Mouse (Mus musculus) liver, postnatal 0 days (tissue): ENCODE measurements at regions not wholly inside any gene's neighbourhood (a gene's known extent, or its start where the extent isn't known, plus 50 kb on each side); places are given as distances from the start of the nearest gene placed in this dataset.
"Not testable (repeated sequence)": the region's sequence is repeated elsewhere in the genome, so short reads cannot be mapped to it uniquely, and the experiment has no call there.

ENCODE experiments used
- ATAC-seq: fragments of 200-750 bp; cut with Nextera tagmentation; 2 replicates; pipeline ENCODE4 v1.8.0; 2017; ENCODE audit warnings: mild to moderate bottlenecking, moderate library complexity
- DNase-seq: peaks from one replicate; pipeline ENCODE4 v3.0.0-alpha.2; 2016
- H3K27ac ChIP-seq: fragments of 300-500 bp; sonication (generic); 2 replicates; pipeline ENCODE4 v1.5.1; 2014; ENCODE audit warnings: antibody characterized with exemption, moderate library complexity, mild to moderate bottlenecking, low read depth
- H3K27me3 ChIP-seq: fragments of 300-500 bp; sonication (generic); 2 replicates; pipeline ENCODE4 v1.6.1; 2014; ENCODE audit warnings: low read length, control low read depth, mixed read lengths; ENCODE audit not compliant: insufficient read depth
- H3K36me3 ChIP-seq: fragments of 300-500 bp; sonication (generic); replicated peaks from 2 replicates; pipeline ENCODE4 v1.6.1; 2014; ENCODE audit warnings: mild to moderate bottlenecking, control low read depth, low read length, moderate library complexity, mixed read lengths; ENCODE audit not compliant: insufficient read depth
- H3K4me1 ChIP-seq: fragments of 300-500 bp; sonication (generic); 2 replicates; pipeline ENCODE4 v1.6.1; 2014; ENCODE audit warnings: antibody characterized with exemption, mild to moderate bottlenecking, control low read depth; ENCODE audit not compliant: insufficient read depth
- H3K4me2 ChIP-seq: fragments of 300-500 bp; sonication (generic); 2 replicates; pipeline ENCODE4 v1.6.1; 2014; ENCODE audit warnings: low read depth, mild to moderate bottlenecking, low read length, moderate library complexity, mixed read lengths
- H3K4me3 ChIP-seq: fragments of 300-500 bp; sonication (generic); 2 replicates; pipeline ENCODE4 v1.5.1; 2014; ENCODE audit warnings: low read depth, low read length
- H3K9ac ChIP-seq: fragments of 300-500 bp; sonication (generic); replicated peaks from 2 replicates; pipeline ENCODE4 v1.6.1; 2014; ENCODE audit warnings: mild to moderate bottlenecking, moderate library complexity
- H3K9me3 ChIP-seq: fragments of 300-500 bp; sonication (generic); 2 replicates; pipeline ENCODE4 v1.6.1; 2016; ENCODE audit warnings: mild to moderate bottlenecking, control low read depth, low read length, mixed read lengths
- CTCF ChIP-seq: sonication (generic); IDR thresholded peaks from 2 replicates; pipeline ENCODE4 v1.5.1; 2016; ENCODE audit warnings: antibody characterized with exemption, low read depth
- EP300 ChIP-seq: IDR thresholded peaks from 2 replicates; pipeline ENCODE4 v1.6.1; 2016; ENCODE audit warnings: antibody characterized with exemption, low read depth, mild to moderate bottlenecking
- WGBS: fragments of 180-500 bp; shearing (Covaris S2); extraction: QIAGEN DNeasy Blood & Tissue Kit; methylation state at CpG from one replicate; pipeline ENCODE4 v1.1.7; 2014; ENCODE audit not compliant: insufficient replicate concordance; 5-methylcytosine and 5-hydroxymethylcytosine counted together

DNA sequence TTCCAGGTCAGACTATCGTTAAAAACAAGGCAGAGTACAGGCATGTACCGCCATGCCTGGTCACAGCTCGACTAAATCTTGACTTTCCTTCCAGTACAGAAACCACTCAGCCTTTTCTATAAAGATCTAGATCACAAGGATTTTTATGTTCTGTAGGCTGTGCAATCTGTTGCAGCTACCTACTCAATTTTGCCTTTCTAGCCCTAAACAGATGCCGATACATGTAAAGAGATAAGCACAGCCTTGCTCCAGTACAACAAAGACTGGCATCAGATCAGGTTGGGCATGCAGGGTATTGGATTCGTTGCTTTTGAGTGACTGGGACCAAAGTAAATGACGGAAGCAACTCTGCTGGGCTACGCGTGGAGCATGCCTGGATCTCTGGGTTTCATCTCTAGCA is 411.9 kb upstream of the Auts2 start:
- DNase-seq (no peak), ATAC-seq (no peak)
- no peaks in the 10 kb centered on the region for H3K27me3 ChIP-seq
- H3K9me3 ChIP-seq, result no peaks in the 10 kb centered on the region
- H3K9ac ChIP-seq, result no peak overlapping the region
- 84% methylated on average over 8 of the region's 8 CpGs for WGBS
- no peaks in the 10 kb centered on the region for H3K36me3 ChIP-seq
- no peaks in the 10 kb centered on the region for H3K4me1 ChIP-seq
- H3K4me3 ChIP-seq, result no peak overlapping the region
- H3K4me2 ChIP-seq, result no peak overlapping the region
- no peak for TF ChIP-seq EP300
- TF ChIP-seq CTCF, result no peak
- no peak overlapping the region for H3K27ac ChIP-seq

DNA sequence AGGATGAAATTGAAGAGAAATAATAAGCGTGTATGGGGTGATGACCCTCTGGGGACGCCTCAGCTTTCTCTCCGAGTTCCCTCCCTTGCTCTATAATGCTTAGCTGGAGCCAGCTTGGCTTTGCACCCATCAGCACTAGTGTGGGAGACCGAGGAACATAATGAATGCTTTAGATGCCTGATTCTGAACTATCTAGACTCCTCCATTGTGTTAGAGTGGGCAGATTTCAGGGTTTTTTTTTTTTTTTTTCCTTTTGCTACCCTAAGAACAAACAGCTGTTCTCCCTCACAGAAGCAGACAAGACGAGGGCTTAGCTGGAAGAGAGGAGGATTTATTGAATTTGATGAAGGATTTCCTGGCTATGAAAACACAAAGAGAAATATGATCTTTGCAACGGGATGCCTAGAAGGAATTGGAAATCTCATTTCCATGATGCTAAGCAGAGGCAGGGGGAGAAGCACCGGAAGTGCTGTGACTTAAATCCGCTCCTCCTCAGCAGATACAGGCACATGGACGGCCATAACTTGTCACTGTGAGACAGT is 390.4 kb upstream of the Auts2 start:
- ATAC-seq (no peak), DNase-seq (no peak)
- Histone ChIP-seq H3K27ac (no peak overlapping the region), H3K27me3 (no peaks in the 10 kb centered on the region), H3K4me3 (no peak overlapping the region), H3K36me3 (no peaks in the 10 kb centered on the region), H3K4me1 (no peaks in the 10 kb centered on the region), H3K9ac (no peak overlapping the region), H3K9me3 (no peaks in the 10 kb centered on the region), H3K4me2 (no peak overlapping the region)
- TF ChIP-seq CTCF (no peak), EP300 (no peak)
- WGBS, result 68% methylated on average over 9 of the region's 9 CpGs

DNA sequence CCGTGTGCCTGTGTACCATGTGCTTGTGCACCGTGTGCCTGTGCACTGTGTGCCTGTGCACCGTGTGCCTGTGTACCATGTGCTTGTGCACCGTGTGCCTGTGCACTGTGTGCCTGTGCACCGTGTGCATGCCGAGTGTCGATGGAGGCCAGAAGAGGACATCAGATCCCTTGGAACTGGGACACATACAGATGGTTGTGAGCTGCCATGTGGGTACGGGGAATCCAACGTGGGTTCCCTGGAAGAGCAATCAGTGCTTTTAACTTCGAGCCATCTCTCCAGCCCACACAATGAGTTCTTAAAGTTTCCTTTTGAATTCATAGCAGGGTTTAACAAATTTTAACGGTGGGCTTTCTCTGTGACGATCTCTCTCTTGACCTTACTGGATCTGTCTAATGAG is 386.8 kb upstream of the Auts2 start:
- not testable (repeated sequence) for H3K4me3 ChIP-seq, H3K27me3 ChIP-seq, H3K36me3 ChIP-seq, ATAC-seq, H3K9ac ChIP-seq, H3K9me3 ChIP-seq, DNase-seq, H3K4me2 ChIP-seq, H3K27ac ChIP-seq, H3K4me1 ChIP-seq
- 82% methylated on average over 12 of the region's 12 CpGs for WGBS

DNA sequence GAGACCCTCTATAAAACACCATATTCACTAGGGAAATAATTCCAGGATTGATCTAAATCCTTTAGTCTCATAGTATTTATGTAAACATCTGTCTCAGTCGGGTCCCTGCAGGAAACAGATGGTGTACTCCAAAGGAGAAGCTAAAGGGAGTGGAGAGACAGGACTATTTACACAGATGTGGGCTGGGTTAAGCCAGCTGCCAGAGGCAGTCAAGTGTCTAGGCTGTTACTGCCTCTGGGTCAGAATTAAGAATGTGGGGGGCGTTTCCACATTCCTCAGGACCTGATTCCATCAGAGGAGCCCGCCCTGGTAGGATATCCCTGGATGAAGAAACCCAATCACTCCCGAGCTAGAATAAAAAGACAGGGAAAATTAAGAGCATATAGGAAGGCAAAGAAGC is 380.2 kb upstream of the Auts2 start:
- Histone ChIP-seq H3K9ac (no peak overlapping the region), H3K4me1 (no peaks in the 10 kb centered on the region), H3K9me3 (peaks cover 6% of the 10 kb centered on the region), H3K27ac (no peak overlapping the region), H3K27me3 (no peaks in the 10 kb centered on the region), H3K36me3 (no peaks in the 10 kb centered on the region), H3K4me2 (no peak overlapping the region), H3K4me3 (no peak overlapping the region)
- DNase-seq (no peak), ATAC-seq (no peak)
- WGBS, result 22% methylated on average over 4 of the region's 4 CpGs
- TF ChIP-seq CTCF (no peak), EP300 (no peak)

DNA sequence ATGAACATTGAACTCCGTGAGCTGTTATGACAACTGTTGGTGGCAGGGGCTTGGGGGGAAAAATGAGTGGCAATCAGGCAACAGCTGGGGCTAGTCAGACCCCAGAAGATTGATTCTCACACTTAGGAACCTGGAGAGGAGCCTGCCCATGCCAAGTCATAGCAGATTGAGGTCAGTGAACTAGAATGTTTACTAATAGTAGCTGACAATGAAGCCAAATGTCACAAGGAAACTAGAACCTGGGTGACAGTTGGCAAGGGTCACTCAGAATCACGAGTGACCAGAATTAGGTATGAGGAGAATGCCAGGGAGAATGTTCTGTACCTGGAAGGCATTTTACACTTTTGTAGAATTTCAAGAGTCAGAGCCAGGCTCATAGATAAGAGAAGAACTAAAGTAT is 365.9 kb upstream of the Auts2 start:
- no peaks in the 10 kb centered on the region for H3K36me3 ChIP-seq
- WGBS, result 60% methylated on average over 2 of the region's 2 CpGs
- H3K9ac ChIP-seq, result no peak overlapping the region
- no peak for DNase-seq
- TF ChIP-seq CTCF, result no peak
- TF ChIP-seq EP300, result no peak
- H3K4me3 ChIP-seq, result no peak overlapping the region
- H3K27me3 ChIP-seq, result no peaks in the 10 kb centered on the region
- no peaks in the 10 kb centered on the region for H3K9me3 ChIP-seq
- H3K4me1 ChIP-seq, result no peaks in the 10 kb centered on the region
- no peak overlapping the region for H3K4me2 ChIP-seq
- H3K27ac ChIP-seq, result no peak overlapping the region
- ATAC-seq, result no peak

DNA sequence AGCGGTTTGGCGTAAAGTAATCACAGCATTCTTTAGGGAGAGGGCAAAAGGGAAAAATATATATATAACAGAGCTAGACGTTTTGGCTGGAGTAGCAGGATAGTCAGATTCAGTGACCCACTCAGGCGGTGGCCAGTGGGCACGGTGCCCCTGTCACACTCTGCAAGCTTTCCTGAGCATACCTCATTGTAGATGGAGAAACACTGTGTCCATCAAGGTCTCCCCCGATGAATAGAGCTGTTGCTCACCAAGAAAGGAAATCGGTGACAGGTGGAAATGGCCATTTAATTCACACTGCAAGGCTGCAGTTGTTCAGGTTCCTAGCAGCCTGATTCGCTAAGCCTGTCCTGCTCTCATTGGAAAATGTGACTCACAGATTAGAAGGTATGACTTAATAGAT is 365.1 kb upstream of the Auts2 start:
- no peaks in the 10 kb centered on the region for H3K4me1 ChIP-seq
- ATAC-seq, result no peak
- H3K4me2 ChIP-seq, result no peak overlapping the region
- no peak overlapping the region for H3K9ac ChIP-seq
- WGBS, result 65% methylated on average over 8 of the region's 8 CpGs
- H3K27ac ChIP-seq, result no peak overlapping the region
- no peaks in the 10 kb centered on the region for H3K27me3 ChIP-seq
- DNase-seq, result no peak
- H3K9me3 ChIP-seq, result no peaks in the 10 kb centered on the region
- H3K36me3 ChIP-seq, result no peaks in the 10 kb centered on the region
- TF ChIP-seq EP300 (no peak), CTCF (no peak)
- no peak overlapping the region for H3K4me3 ChIP-seq

DNA sequence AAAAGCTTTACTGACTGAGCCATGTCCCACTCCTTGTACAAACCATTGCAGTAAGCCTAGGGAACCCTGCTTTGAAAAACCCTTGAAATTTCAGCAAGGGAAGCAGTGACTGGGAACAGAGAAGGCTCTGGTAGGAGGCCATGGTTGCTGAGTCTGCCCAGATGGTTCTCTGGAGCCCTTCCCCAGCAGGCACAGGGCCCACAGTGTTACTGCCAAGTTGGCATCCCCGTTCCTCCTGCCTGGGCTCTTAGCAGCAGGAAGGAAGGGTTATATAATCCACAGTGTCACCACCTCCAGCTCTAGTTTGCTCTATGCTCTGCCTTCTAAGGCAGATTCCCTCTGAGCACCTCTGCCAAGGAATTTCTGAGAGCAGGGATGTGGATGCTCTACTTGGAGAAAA is 349.4 kb upstream of the Auts2 start:
- no peak overlapping the region for H3K4me3 ChIP-seq
- H3K36me3 ChIP-seq, result no peaks in the 10 kb centered on the region
- DNase-seq (no peak), ATAC-seq (no peak)
- no peak overlapping the region for H3K4me2 ChIP-seq
- H3K27ac ChIP-seq, result no peak overlapping the region
- H3K27me3 ChIP-seq, result no peaks in the 10 kb centered on the region
- no peaks in the 10 kb centered on the region for H3K9me3 ChIP-seq
- WGBS, result 61% methylated on average over 1 of the region's 1 CpGs
- TF ChIP-seq EP300 (no peak), CTCF (no peak)
- no peaks in the 10 kb centered on the region for H3K4me1 ChIP-seq
- H3K9ac ChIP-seq, result no peak overlapping the region
